Mouse (Mus musculus): ENCODE data around the gene Rps6ka3. TPM values are rescaled to one million over a fixed set of nuclear protein-coding genes. Genes with fewer than 3 reads are reported as not detected.

Gene Rps6ka3
- polyA plus RNA-seq, 1 experiment from 2014 or later: 5.5 TPM

DNA sequence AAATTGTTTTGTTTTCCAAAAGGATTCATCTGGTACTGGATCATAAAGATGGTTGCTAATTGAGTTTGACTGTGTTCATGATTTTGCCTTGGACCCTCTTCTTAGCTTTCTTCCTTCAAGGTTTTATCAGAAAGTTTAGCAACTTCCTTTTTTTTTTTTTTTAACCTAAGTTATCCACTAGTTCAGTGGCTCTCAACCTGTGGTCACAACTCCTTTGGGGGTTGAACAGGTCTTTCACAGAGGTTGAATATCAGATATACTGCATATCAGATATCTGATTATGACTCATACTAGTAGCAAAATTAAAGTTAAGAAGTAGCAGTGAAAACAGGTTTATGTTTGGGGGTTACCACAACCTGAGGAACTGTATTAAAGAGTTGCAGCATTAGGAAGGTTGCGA lies 85.8 kb downstream of the Rps6ka3 start:
- Histone ChIP-seq H3K4me1 (replicated peaks; ENCODE audit: control insufficient read depth, insufficient read depth, low read length) (no peaks in the 10 kb centered on the region), H3K4me2 (ENCODE audit: low read depth, low read length) (no peak overlapping the region), H3K27me3 (ENCODE audit: control insufficient read depth, insufficient read depth, low read depth, low read length) (no peaks in the 10 kb centered on the region), H3K27ac (ENCODE audit: low read length) (no peak overlapping the region), H3K4me3 (ENCODE audit: low read length) (no peak overlapping the region), H3K9me3 (ENCODE audit: control insufficient read depth, low read length) (no peaks in the 10 kb centered on the region), H3K9ac (ENCODE audit: low read length) (no peak overlapping the region), H3K36me3 (ENCODE audit: control insufficient read depth, insufficient read depth, low read length) (no peaks in the 10 kb centered on the region)
- 100% methylated on average over 1 of the region's 1 CpGs for WGBS
- no peak for ATAC-seq (ENCODE audit: low read depth)

GRCm38 (mm10) chrX:159302349-159303311 lies 92.5 kb downstream of the Rps6ka3 start:
- H3K4me2 ChIP-seq (ENCODE audit: low read depth, low read length): no peak overlapping the region
- no peak overlapping the region for H3K9ac ChIP-seq (ENCODE audit: low read length)
- no peaks in the 10 kb centered on the region for H3K27me3 ChIP-seq (ENCODE audit: control insufficient read depth, insufficient read depth, low read depth, low read length)
- ATAC-seq (ENCODE audit: low read depth): no peak
- H3K4me1 ChIP-seq (replicated peaks; ENCODE audit: control insufficient read depth, insufficient read depth, low read length): no peaks in the 10 kb centered on the region
- no peaks in the 10 kb centered on the region for H3K36me3 ChIP-seq (ENCODE audit: control insufficient read depth, insufficient read depth, low read length)
- H3K4me3 ChIP-seq (ENCODE audit: low read length): no peak overlapping the region
- no peaks in the 10 kb centered on the region for H3K9me3 ChIP-seq (ENCODE audit: control insufficient read depth, low read length)
- WGBS: 62% methylated on average over 11 of the region's 11 CpGs
- no peak overlapping the region for H3K27ac ChIP-seq (ENCODE audit: low read length)

DNA sequence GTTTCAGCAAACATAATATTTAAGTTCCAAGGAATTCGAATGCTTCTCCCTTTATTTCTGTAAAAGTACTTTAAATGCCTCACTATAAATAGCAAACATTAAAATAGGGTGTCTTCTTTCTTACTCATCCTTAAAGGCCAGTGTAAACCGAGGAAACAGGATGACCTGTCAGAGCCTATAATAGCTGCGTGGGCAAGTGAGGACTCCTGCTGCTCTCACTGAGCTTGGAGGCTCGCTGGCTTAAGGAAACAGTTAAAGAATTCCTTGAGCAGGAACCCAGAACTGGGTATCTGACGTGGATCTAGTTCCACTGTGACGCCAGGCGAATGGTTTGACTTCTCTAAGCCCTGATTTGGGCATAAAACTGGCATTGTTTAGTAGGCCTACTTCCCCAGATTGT lies 105.2 kb downstream of the Rps6ka3 start:
- H3K36me3 ChIP-seq (ENCODE audit: control insufficient read depth, insufficient read depth, low read length): no peaks in the 10 kb centered on the region
- no peak overlapping the region for H3K4me2 ChIP-seq (ENCODE audit: low read depth, low read length)
- H3K27me3 ChIP-seq (ENCODE audit: control insufficient read depth, insufficient read depth, low read depth, low read length): no peaks in the 10 kb centered on the region
- ATAC-seq (ENCODE audit: low read depth): no peak
- no peak overlapping the region for H3K27ac ChIP-seq (ENCODE audit: low read length)
- no peak overlapping the region for H3K9ac ChIP-seq (ENCODE audit: low read length)
- WGBS: 76% methylated on average over 7 of the region's 7 CpGs
- H3K4me1 ChIP-seq (replicated peaks; ENCODE audit: control insufficient read depth, insufficient read depth, low read length): no peaks in the 10 kb centered on the region
- H3K9me3 ChIP-seq (ENCODE audit: control insufficient read depth, low read length): no peaks in the 10 kb centered on the region
- no peak overlapping the region for H3K4me3 ChIP-seq (ENCODE audit: low read length)

GRCm38 (mm10) chrX:159321342-159321741 lies 111.2 kb downstream of the Rps6ka3 start:
- Histone ChIP-seq H3K4me2 (ENCODE audit: low read depth, low read length) (no peak overlapping the region), H3K9me3 (ENCODE audit: control insufficient read depth, low read length) (no peaks in the 10 kb centered on the region), H3K27ac (ENCODE audit: low read length) (no peak overlapping the region), H3K36me3 (ENCODE audit: control insufficient read depth, insufficient read depth, low read length) (no peaks in the 10 kb centered on the region), H3K4me1 (replicated peaks; ENCODE audit: control insufficient read depth, insufficient read depth, low read length) (no peaks in the 10 kb centered on the region), H3K9ac (ENCODE audit: low read length) (no peak overlapping the region), H3K27me3 (ENCODE audit: control insufficient read depth, insufficient read depth, low read depth, low read length) (no peaks in the 10 kb centered on the region), H3K4me3 (ENCODE audit: low read length) (no peak overlapping the region)
- 30% methylated on average over 8 of the region's 8 CpGs for WGBS
- ATAC-seq (ENCODE audit: low read depth): no peak

GRCm38 (mm10) chrX:159364506-159364905 lies 154.4 kb downstream of the Rps6ka3 start:
- H3K4me1 ChIP-seq (replicated peaks; ENCODE audit: control insufficient read depth, insufficient read depth, low read length): no peaks in the 10 kb centered on the region
- H3K36me3 ChIP-seq (ENCODE audit: control insufficient read depth, insufficient read depth, low read length): no peaks in the 10 kb centered on the region
- no peak for ATAC-seq (ENCODE audit: low read depth)
- no peak overlapping the region for H3K4me3 ChIP-seq (ENCODE audit: low read length)
- no peak overlapping the region for H3K4me2 ChIP-seq (ENCODE audit: low read depth, low read length)
- WGBS: 79% methylated on average over 3 of the region's 3 CpGs
- H3K27me3 ChIP-seq (ENCODE audit: control insufficient read depth, insufficient read depth, low read depth, low read length): no peaks in the 10 kb centered on the region
- no peak overlapping the region for H3K9ac ChIP-seq (ENCODE audit: low read length)
- no peak overlapping the region for H3K27ac ChIP-seq (ENCODE audit: low read length)
- no peaks in the 10 kb centered on the region for H3K9me3 ChIP-seq (ENCODE audit: control insufficient read depth, low read length)

GRCm38 (mm10) chrX:159371831-159372752 lies 162.0 kb downstream of the Rps6ka3 start, which contains the start of gene Eif1ax:
Gene Eif1ax, plus strand, starts transcription at chrX:159372178.
- no peaks in the 10 kb centered on the region for H3K36me3 ChIP-seq (ENCODE audit: control insufficient read depth, insufficient read depth, low read length)
- 11% methylated on average over 49 of the region's 76 CpGs for WGBS
- peak within 1 kb of the TSS; percentile 55 for H3K4me2 ChIP-seq (ENCODE audit: low read depth, low read length)
- peak within 1 kb of the TSS; percentile 74 for H3K27ac ChIP-seq (ENCODE audit: low read length)
- peak; percentile 100 for ATAC-seq (ENCODE audit: low read depth)
- H3K27me3 ChIP-seq (ENCODE audit: control insufficient read depth, insufficient read depth, low read depth, low read length): no peaks in the 10 kb centered on the region
- 0 out of 2 replicates have a peak, but pooled peaks cover 2% of the 10 kb centered on the region for H3K4me1 ChIP-seq (replicated peaks; ENCODE audit: control insufficient read depth, insufficient read depth, low read length)
- peak within 1 kb of the TSS; percentile 70 for H3K4me3 ChIP-seq (ENCODE audit: low read length)
- H3K9ac ChIP-seq (ENCODE audit: low read length): peak within 1 kb of the TSS; percentile 78
- no peaks in the 10 kb centered on the region for H3K9me3 ChIP-seq (ENCODE audit: control insufficient read depth, low read length)

- H3K27ac ChIP-seq (ENCODE audit: low read length): peak overlapping the region; percentile 74
- peak overlapping the region; percentile 55 for H3K4me2 ChIP-seq (ENCODE audit: low read depth, low read length)
- H3K9ac ChIP-seq (ENCODE audit: low read length): peak overlapping the region; percentile 78
- H3K9me3 ChIP-seq (ENCODE audit: control insufficient read depth, low read length): no peaks in the 10 kb centered on the region
- ATAC-seq (ENCODE audit: low read depth): no peak; the same call in 1 of the 2 replicates
- H3K4me3 ChIP-seq (ENCODE audit: low read length): peak overlapping the region; percentile 70
- WGBS: 18% methylated on average over 9 of the region's 9 CpGs
- H3K36me3 ChIP-seq (ENCODE audit: control insufficient read depth, insufficient read depth, low read length): no peaks in the 10 kb centered on the region
- H3K4me1 ChIP-seq (replicated peaks; ENCODE audit: control insufficient read depth, insufficient read depth, low read length): 0 out of 2 replicates have a peak, but pooled peaks cover 2% of the 10 kb centered on the region
- H3K27me3 ChIP-seq (ENCODE audit: control insufficient read depth, insufficient read depth, low read depth, low read length): no peaks in the 10 kb centered on the region
Measured at GRCm38 (mm10) chrX:159372753-159373144, 162.6 kb downstream of the Rps6ka3 start.

DNA sequence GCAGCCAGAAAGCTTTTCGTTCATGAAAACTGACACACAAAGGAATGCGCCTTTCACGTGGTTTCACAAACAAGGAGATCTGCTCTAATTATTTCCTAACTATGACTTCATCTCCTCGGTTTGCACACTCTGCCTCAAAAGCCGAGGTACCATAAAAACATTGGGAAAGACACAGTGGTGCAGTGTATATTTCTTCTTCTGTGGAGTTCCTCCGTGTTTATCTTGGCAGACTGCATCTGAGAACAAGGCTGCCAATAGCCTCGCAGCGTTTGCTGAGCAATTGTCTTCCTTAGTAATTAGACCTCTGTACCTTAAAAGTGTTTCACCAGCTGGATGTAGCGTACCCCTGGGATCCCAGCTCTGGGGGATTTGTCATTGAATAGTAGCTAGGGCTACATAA lies 177.0 kb downstream of the Rps6ka3 start:
- no peak overlapping the region for H3K9ac ChIP-seq (ENCODE audit: low read length)
- no peak overlapping the region for H3K27ac ChIP-seq (ENCODE audit: low read length)
- no peaks in the 10 kb centered on the region for H3K27me3 ChIP-seq (ENCODE audit: control insufficient read depth, insufficient read depth, low read depth, low read length)
- no peak overlapping the region for H3K4me3 ChIP-seq (ENCODE audit: low read length)
- no peaks in the 10 kb centered on the region for H3K9me3 ChIP-seq (ENCODE audit: control insufficient read depth, low read length)
- no peak overlapping the region for H3K4me2 ChIP-seq (ENCODE audit: low read depth, low read length)
- no peak for ATAC-seq (ENCODE audit: low read depth)
- no peaks in the 10 kb centered on the region for H3K4me1 ChIP-seq (replicated peaks; ENCODE audit: control insufficient read depth, insufficient read depth, low read length)
- peaks cover 3% of the 10 kb centered on the region for H3K36me3 ChIP-seq (ENCODE audit: control insufficient read depth, insufficient read depth, low read length)
- WGBS: 70% methylated on average over 9 of the region's 9 CpGs

DNA sequence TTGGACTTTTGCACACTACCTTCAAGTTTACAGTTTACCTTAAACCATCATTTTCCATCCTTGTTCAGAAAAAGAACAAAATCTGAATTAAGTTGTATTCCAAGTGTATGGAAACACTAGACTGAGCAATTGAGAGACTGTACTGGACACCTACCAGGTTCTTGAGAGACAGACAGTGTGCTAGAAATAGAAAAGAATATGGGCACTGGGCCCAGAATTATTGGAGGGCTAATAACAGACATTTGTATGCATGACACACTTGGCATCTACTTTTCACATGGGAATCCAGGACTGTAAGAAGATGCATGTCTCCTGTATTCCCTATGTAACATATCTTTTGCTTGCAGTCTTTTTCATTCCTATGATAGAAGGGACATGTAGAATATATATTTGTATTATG lies 178.8 kb downstream of the Rps6ka3 start:
- H3K4me3 ChIP-seq (ENCODE audit: low read length): no peak overlapping the region
- no peaks in the 10 kb centered on the region for H3K27me3 ChIP-seq (ENCODE audit: control insufficient read depth, insufficient read depth, low read depth, low read length)
- no peaks in the 10 kb centered on the region for H3K4me1 ChIP-seq (replicated peaks; ENCODE audit: control insufficient read depth, insufficient read depth, low read length)
- no peak overlapping the region for H3K9ac ChIP-seq (ENCODE audit: low read length)
- no peaks in the 10 kb centered on the region for H3K9me3 ChIP-seq (ENCODE audit: control insufficient read depth, low read length)
- no peak overlapping the region for H3K27ac ChIP-seq (ENCODE audit: low read length)
- H3K4me2 ChIP-seq (ENCODE audit: low read depth, low read length): no peak overlapping the region
- no peak for ATAC-seq (ENCODE audit: low read depth)
- peaks cover 3% of the 10 kb centered on the region for H3K36me3 ChIP-seq (ENCODE audit: control insufficient read depth, insufficient read depth, low read length)

Data from lung, embryonic 16.5 days (tissue).